Mouse (Mus musculus) B cell, adult 2 months (primary cell): ENCODE data around the gene Rasl12.

Source experiments
- DNase-seq, 2 experiments: peaks; one replicate each; pipeline ENCODE4 v3.0.0; 2022

The Rasl12 gene

DNA sequence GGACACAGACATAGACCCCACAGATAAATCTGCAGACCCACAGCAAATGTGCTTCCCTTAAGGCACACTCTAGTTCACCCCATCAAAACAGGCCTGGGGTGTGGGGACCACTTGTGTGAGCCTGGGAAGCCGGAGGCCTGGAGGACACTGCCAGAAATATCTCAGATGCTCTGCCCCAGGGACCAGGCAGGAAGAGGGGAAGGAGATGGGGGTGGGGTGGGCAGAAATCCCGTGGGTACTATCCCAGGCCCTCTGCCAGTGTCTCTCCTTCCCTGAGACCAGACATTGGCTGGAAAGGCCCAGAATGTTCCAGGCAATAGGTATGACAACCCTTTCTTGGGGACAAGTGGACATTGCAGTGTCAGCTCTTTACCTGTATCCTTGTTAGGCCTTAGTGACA lies 4.7 kb upstream of the Rasl12 start:
- DNase-seq: no peak

GRCm38 (mm10) chr9:65394360-65394759 lies 3.9 kb upstream of the Rasl12 start:
- DNase-seq: no peak

GRCm38 (mm10) chr9:65399934-65400333 lies 1.6 kb downstream of the Rasl12 start:
- no peak for DNase-seq

DNA sequence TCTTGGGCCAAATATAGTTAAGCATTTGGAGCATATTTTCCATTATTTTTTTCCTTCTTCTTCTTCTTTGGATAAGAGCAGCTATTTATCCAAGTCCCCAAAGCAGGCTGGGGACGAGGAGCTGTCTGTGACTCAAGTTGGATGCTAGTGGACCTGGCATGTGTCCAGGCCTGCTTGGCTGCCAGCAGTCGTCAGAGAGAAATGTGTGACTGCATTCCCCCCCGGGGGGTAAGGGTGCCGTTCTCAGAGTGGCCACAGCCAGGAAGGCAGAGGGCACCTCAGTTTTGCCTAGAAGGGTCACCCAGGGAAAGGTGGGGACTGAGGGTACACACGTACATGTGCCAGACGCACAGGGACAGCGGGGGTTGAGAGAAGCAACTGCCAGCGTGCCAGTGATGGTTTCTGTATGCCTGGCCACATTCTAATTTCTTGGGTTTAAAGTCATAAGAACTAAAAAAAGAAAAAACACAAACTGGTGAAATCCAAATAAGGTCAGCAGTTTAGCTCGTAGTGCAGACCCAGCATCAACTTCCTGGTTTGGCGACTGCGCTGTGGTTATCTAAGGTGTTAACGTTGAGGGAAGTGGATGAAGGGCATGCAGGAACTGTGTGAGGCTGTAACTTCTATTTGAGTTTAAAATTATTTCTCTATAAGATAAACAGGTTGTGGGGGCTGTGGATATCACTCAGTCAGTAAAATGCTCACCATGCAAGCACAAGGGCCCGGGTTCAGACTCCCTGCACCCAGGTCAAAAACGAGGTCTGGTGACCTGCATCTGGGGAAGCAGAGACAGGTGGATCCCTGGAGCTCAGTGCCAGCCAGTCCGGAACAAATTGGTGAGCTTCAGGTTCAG lies 6.3 kb downstream of the Rasl12 start:
- DNase-seq: no peak

- DNase-seq: no peak
Measured at GRCm38 (mm10) chr9:65405184-65405449, 6.8 kb downstream of the Rasl12 start.

GRCm38 (mm10) chr9:65407327-65407726 lies 9.0 kb downstream of the Rasl12 start:
- DNase-seq: no peak

GRCm38 (mm10) chr9:65407861-65408260 lies 9.6 kb downstream of the Rasl12 start:
- no peak for DNase-seq

DNA sequence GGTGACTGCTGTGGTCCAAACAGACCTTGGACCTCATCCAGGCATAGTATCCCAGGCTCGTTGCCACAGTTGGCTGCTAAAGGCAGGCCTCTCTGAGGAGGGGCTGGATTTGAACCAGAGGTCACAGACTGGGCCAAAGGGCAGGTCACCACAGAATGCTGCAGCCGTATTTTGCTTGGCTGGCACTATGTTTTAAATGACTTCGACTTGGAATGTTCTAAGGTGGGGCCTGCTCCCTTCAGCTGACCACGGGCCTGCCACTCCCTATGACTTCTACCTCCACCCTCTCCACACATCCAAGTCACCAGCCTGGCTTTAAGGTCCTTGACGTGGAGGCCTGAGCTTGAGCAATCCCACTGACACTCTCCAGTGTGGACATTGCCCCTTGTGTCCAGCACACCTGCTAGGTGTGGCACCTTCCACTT lies 10.6 kb downstream of the Rasl12 start:
- no peak for DNase-seq

GRCm38 (mm10) chr9:65410378-65410777 lies 12.1 kb downstream of the Rasl12 start:
- no peak for DNase-seq

DNA sequence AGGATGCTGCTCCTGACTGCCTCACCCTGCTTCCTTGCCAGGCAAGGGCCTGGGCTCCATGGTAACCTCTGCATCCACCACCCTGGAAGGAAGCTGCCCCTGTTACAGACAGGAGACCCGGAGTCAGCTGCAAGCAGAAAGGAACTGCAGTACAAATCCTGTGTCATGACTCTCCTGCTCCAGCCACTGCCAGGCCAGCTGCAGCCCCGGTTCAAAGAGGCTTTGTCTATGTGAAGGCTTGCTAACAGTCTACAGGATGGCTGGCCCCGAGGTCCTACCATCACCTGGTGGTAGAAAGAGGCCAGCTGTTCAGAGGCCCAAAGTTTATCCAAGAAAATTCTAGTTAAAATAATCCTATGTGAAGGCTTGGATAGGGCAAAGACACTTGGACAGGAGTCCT lies 13.0 kb downstream of the Rasl12 start:
- DNase-seq: no peak

DNA sequence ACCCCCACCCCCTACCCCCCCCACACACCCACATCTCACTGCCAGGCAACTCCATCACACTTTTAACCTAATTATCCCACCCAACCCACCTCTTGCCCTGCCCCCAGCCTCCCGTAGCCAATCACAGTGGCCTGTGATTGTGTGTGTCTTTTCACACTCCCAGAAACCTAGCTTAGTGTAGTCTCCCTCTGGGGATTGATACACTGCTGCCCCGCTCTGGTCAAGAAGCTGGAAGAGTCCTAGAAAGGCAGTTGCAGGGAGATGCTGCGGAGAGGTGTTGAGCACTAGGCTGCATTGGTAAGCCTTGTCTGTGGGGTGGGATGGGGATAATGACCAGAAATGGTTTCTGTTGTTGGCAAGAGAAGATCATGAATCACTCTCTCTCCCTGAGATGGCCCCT lies 19.4 kb downstream of the Rasl12 start:
- no peak for DNase-seq

GRCm38 (mm10) chr9:65419633-65420032 lies 21.3 kb downstream of the Rasl12 start:
- DNase-seq: no peak

- no peak for DNase-seq
Measured at GRCm38 (mm10) chr9:65422760-65423501, 24.6 kb downstream of the Rasl12 start, which contains the start of gene Slc51b. TSS of gene Slc51b (minus strand) at chr9:65422955.

DNA sequence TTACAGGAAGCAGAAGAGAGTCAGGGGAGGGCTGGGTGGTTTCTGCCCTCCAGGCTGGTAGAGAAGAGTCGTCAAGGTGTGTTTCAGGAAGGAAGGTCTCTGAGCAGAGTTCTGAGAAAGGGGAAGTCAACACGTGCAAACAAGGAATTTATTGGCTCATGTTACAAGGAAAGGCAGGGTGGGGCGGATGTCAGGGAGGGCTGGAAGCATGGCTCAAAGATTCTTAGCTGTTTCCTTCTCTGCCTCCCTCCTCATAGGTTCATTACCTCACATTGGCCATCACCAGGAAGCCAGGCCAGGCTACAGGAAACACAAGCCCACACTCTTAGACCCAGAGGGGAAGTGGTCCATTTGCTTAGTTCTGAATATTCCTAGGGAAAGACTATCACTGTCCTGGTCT lies 26.1 kb downstream of the Rasl12 start:
- no peak for DNase-seq

- DNase-seq: no peak
Measured at GRCm38 (mm10) chr9:65427511-65427910, 29.2 kb downstream of the Rasl12 start.

DNA sequence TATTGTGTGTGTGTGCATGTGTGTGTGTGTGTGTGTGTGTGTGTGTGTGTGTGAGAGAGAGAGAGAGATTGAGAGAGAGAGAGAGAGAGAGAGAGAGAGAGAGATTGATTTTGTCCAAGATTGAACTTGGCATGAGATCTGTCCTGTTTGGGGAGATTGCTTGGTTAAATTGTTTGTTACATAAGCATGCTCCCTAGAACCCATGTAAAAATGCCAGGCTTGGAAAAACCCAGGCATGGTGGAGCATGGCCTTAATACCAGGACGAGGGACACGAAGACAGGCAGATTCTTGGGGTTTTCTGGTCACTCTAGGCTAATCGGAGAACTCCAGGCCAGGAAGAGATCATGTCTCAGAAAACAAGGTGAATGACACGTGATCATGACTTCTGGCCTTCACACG lies 29.7 kb downstream of the Rasl12 start:
- DNase-seq: no peak

GRCm38 (mm10) chr9:65430401-65430800 lies 32.1 kb downstream of the Rasl12 start:
- no peak for DNase-seq

GRCm38 (mm10) chr9:65430921-65431320 lies 32.6 kb downstream of the Rasl12 start:
- no peak for DNase-seq

DNA sequence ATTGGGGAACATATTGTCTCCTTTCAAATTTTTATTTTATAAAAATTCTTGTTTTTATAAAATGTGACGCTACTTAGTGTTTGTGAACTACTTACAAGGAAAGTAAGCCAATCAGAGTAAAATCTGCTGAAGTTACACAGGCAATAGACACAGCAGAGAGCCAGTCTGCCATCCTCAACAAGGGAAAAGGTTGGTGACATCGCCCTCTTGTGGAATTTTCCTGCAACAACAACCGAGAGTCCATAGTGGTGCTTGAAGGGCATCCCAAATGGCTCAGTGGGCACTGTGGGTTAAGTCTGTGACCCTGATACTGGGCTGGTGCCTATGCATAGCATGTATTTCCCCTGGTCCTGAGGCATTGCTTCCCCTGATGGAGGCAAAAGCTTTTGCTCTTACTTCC lies 33.9 kb downstream of the Rasl12 start:
- peak; percentile 82 to 85 for DNase-seq

GRCm38 (mm10) chr9:65434140-65434539 lies 35.8 kb downstream of the Rasl12 start:
- DNase-seq: peak; percentile 66 to 67

- DNase-seq: no peak
Measured at GRCm38 (mm10) chr9:65435211-65435610, 36.9 kb downstream of the Rasl12 start.

DNA sequence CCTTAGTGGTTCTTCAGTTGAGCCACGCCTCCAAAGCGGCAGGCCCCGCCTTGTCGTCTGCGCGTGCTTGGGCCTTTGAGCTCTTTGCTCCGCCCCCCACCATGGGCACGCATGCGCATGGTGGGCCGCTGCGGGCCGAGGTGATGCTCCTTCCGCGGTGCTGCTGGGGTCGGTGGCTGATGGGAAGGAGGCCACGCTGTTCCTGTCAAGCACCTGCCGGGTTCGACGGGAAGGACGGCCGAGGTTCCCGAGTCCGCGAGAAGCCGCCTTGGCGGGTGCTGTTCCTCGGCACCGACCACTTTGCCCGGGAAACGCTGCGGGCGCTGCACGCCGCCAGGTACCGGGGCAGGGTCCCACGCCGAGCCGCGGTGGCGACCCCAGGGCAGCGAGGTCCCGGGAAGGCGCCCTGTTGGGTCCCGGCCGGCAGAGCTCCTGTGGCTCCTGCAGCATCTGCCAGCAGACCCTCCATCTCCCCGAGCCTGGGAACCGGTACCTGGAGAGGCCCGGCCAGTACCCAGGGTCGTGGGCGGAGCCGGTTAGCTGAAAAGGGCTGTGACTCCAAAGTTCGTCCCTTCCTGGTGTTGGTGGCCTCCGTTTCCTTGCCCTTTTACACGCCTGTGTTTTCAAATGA lies 37.5 kb downstream of the Rasl12 start, which contains the start of gene Mtfmt:
Mtfmt (plus strand) TSS at position 112 of the 631 bp plus-strand sequence.
- peak; percentile 99 for DNase-seq

DNA sequence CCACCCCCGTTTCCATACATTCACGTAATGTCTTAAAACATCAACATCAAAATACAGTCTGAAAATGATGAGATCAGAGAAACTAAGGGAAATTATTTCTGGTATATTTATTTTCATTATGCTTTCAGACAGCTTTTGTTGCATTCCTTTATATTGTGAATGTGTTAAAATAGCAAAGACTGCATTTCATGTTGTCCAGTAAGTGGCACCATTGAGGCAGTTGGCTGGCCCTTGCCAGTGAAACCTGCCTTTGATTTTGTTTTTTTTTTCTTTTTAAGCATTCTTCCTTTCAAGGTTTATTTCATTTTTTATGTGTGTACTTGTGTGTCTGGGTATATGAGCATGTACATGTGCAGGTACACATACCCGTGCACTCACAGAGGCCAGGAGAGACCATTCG lies 46.4 kb downstream of the Rasl12 start:
- no peak for DNase-seq

DNA sequence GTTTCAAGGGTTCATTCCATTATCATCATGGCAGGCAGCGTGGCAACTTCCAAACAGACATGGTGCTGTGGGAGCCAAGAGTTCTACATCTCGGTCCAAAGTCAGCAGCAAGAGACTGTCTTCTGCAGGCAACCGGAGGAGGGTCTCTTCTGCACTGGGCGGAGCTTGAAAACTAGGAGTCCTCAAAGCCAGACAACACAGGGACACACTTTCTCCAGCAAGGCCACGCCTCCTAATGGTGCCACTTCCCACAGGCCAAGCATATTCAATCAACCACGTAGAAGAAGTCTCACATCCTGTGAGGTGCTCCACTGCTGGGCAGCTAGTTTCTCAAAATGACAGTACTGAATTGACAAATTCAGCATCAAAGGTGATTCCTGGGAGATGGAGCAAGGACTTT lies 49.6 kb downstream of the Rasl12 start:
- DNase-seq: no peak
